Mouse (Mus musculus) neural tube, embryonic 10.5 days (tissue): ENCODE results near the gene Mrpl1.

Experiments
- DNase-seq: peaks from one replicate; pipeline ENCODE4 v3.0.0-alpha.2; 2017; ENCODE audit warnings: low spot score; ENCODE audit errors: extremely low spot score

Mrpl1 gene

GRCm38 (mm10) chr5:96206897-96207296 is 2.4 kb upstream of the Mrpl1 start:
- no peak for DNase-seq

- no peak for DNase-seq
Observed at GRCm38 (mm10) chr5:96207531-96207930, 1.8 kb upstream of the Mrpl1 start.

- no peak for DNase-seq
Observed at GRCm38 (mm10) chr5:96208543-96208942, 750 bp upstream of the Mrpl1 start.

DNA sequence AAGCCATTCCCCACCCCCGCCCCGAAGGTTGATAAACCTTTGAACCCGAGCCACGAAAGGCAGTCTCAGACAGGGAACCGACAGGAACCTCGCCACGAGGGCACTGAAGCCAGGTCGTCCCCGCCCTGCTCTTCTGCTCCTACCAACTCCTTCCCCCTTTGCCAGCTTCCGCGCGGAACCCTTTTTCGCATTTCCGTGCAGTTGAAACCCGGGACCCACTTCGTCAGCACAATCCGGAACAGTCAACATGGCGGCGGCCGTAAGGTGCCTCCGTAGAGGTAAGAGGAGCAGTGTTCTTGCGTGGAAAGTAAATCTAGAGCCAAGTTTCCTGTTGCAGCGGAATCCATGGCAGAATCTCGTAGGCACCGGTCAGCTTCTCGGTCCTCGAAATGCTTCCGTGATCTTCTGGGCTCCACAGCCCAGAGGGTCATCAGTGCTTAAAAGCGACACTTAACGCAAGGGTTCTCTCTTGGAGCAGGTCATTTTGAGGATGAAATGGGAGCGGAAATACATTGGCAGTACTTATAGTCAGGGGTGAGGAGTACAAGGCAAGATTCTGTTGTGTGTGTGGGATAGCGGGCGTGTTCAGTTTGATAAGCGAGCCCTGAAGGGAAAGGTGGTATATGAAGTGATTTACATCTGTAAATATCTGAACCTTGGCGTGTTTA is 757 bp downstream of the Mrpl1 start:
- peak; percentile 92 for DNase-seq

GRCm38 (mm10) chr5:96218648-96219047 is 9.4 kb downstream of the Mrpl1 start:
- DNase-seq, result no peak

GRCm38 (mm10) chr5:96219512-96219911 is 10.2 kb downstream of the Mrpl1 start:
- DNase-seq, result no peak

GRCm38 (mm10) chr5:96221298-96221697 is 12.0 kb downstream of the Mrpl1 start:
- no peak for DNase-seq

DNA sequence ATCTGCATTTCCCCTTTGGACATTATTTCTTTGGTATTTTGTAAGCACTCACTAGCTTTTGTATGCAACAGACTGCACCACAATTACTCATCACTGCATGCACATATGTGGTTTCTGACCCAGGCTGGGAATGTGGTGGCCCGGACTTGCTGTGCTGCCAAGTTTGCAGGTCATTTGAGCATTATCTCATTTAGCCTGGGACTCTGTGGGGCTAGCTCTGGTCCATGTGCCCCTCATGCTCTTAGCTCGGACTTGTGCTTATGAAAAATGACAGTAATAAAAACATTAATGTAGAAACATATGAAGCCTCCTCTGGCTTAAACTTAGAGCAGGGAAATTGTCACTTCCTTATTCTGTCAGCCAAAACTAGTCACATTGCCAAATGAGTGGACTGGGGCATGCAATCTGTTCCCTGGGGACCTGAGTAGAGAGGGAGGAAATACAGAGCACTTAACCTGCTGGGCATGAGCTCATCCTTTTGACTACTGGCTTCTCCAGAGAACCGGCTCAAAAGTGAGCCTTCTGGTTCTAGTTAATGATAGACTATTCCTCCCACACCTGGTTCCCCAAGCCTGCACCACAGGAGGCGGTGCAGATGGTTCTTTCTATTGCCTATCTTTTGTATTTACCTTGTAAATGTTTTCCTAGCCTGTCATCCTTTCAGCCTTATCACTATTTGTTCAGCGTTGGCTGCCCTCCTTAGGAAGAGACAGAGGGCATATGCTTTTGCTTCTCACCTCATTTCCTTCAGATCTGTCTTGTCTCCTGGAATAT is 12.7 kb downstream of the Mrpl1 start:
- no peak for DNase-seq

DNA sequence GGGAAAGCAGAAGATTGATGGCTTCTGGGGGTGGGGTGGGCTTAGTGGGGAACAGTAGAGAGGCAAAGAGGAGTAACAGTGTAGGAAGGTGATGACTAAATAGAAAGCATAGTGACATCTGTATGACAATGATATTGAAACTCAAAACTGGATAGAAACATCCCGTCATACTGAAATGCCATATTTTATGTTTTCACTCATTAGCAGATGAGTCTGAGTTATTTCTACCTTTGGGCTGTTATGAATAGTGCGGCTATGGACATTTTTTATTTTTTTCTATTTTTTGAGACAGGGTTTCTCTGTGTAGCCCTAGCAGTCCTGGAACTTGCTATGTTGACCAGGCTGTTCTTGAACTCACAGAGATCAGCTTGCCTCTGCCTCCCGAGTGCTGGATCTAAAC is 13.7 kb downstream of the Mrpl1 start:
- DNase-seq, result no peak

DNA sequence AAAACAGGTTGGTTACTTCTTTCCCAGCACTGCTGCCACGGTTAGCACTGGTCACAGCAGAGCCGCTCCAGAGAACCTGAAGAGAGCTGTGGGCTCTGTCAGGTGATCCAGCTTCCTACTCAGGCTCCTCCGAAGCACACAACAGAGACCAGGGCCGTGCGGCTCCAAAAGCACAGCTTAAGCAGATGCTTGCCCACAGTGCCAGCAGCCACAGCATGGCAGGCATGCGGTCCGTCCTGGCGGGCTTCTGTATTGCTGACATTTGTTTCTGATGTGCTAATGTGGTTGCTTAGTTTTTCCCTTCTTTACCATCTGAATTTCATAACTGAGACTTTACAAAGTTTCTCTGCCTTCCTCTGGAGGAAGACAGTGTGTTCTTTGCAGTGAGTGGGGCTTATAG is 17.2 kb downstream of the Mrpl1 start:
- DNase-seq, result no peak

GRCm38 (mm10) chr5:96228967-96229366 is 19.7 kb downstream of the Mrpl1 start:
- no peak for DNase-seq

GRCm38 (mm10) chr5:96238797-96239196 is 29.5 kb downstream of the Mrpl1 start:
- no peak for DNase-seq

DNA sequence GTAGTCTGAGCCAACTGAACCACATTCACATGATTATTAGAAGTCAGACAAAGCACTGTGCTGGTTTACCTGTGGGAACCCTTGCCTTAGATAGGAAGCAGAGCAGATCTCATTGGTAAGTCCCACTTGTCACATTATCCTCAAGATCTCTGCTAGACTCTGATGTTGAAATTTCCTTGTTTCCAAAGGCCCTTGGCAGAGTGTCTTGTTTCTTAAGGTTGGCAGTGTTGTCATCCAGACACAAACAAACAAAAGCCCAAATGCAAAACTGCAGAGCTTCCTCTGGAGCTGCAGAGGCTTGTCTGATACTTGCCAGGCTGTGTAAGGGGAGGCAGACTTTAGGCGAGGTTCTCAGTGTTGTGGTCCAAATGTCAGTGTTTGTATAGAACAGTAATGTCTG is 31.6 kb downstream of the Mrpl1 start:
- no peak for DNase-seq

- no peak for DNase-seq
Observed at GRCm38 (mm10) chr5:96244511-96244910, 35.2 kb downstream of the Mrpl1 start.

DNA sequence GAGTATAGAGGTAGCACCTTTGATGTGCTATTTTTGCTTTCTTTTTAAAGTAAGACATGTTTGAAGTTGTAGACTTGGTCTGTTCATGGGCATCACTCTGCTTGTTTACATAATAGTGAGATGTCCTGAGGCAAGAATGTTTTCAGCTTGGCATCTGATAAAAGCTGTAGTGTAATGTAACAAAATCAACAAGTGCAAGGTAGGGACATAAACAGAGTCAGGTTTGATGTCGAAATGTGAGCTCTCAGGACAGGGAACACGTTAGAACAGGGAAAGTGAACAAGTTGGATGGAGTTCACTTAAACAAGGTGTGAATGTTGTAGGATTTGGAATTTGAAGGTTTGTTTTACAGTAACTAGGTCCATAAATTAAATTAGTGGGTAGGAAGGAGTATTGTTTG is 44.7 kb downstream of the Mrpl1 start:
- no peak for DNase-seq

- no peak for DNase-seq
Observed at GRCm38 (mm10) chr5:96255166-96255565, 45.9 kb downstream of the Mrpl1 start.

GRCm38 (mm10) chr5:96258210-96258609 is 48.9 kb downstream of the Mrpl1 start:
- DNase-seq, result no peak

- peak; percentile 53 for DNase-seq
Observed at GRCm38 (mm10) chr5:96267017-96267702, 57.9 kb downstream of the Mrpl1 start.

- no peak for DNase-seq
Observed at GRCm38 (mm10) chr5:96271070-96271469, 61.8 kb downstream of the Mrpl1 start.

DNA sequence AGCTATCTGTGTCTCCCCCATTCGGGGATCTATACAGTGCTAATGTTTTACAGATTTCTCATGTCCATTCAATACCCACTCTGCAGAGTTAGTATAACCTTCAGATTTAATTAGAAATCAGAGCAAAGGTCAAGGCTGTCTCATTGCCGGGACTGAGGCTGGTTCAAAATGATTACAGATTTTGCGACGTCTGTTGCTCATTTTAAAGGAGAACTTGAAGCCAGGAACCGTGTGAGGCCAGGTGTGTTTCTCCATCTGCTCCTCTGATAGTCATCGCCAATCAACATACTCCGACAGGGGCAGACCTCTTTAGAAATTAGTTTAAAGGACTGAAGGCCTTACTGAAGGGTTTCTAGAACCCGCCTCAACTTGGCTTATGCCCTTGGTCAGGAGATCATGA is 96.5 kb downstream of the Mrpl1 start:
- no peak for DNase-seq

GRCm38 (mm10) chr5:96306271-96306670 is 97.0 kb downstream of the Mrpl1 start:
- no peak for DNase-seq

GRCm38 (mm10) chr5:96306826-96307225 is 97.5 kb downstream of the Mrpl1 start:
- DNase-seq, result no peak
